Mouse (Mus musculus) mature B cell (primary cell): ENCODE results near the gene Ehd1.

Experiments used
- in situ Hi-C: fragments of 300-500 bp; cut with MboI; formaldehyde crosslinking; loops from 2 replicates; pipeline ENCODE4 v1.14.3; 2019

The Ehd1 gene

GRCm38 (mm10) chr19:6333761-6334595 lies 57.5 kb downstream of the Ehd1 start:
- in situ Hi-C loops, result no loop called here

GRCm38 (mm10) chr19:6334673-6335457 lies 58.3 kb downstream of the Ehd1 start, which contains the start of gene Men1:
TSS of gene Men1 (plus strand) at chr19:6334979.
- in situ Hi-C loops, result no loop called here

- in situ Hi-C loops, result no loop called here
Measured at GRCm38 (mm10) chr19:6335458-6335827, 58.9 kb downstream of the Ehd1 start.

GRCm38 (mm10) chr19:6336920-6337319 lies 60.4 kb downstream of the Ehd1 start:
- in situ Hi-C loops, result no loop called here

GRCm38 (mm10) chr19:6338171-6338570 lies 61.6 kb downstream of the Ehd1 start:
- in situ Hi-C loops, result no loop called here

- in situ Hi-C loops, result no loop called here
Measured at GRCm38 (mm10) chr19:6338716-6339115, 62.2 kb downstream of the Ehd1 start.

GRCm38 (mm10) chr19:6339191-6339590 lies 62.7 kb downstream of the Ehd1 start:
- in situ Hi-C loops, result no loop called here

- in situ Hi-C loops, result no loop called here
Measured at GRCm38 (mm10) chr19:6339890-6340504, 63.5 kb downstream of the Ehd1 start.

GRCm38 (mm10) chr19:6340524-6341452 lies 64.3 kb downstream of the Ehd1 start, which contains the start of gene Map4k2:
TSS of gene Map4k2 (plus strand) at chr19:6341135.
- in situ Hi-C loops, result no loop called here

- in situ Hi-C loops, result no loop called here
Measured at GRCm38 (mm10) chr19:6341453-6342077, 65.0 kb downstream of the Ehd1 start.

GRCm38 (mm10) chr19:6342276-6342933 lies 65.9 kb downstream of the Ehd1 start:
- in situ Hi-C loops, result no loop called here

- in situ Hi-C loops, result no loop called here
Measured at GRCm38 (mm10) chr19:6343066-6343925, 66.8 kb downstream of the Ehd1 start.

GRCm38 (mm10) chr19:6343996-6344395 lies 67.5 kb downstream of the Ehd1 start:
- in situ Hi-C loops, result no loop called here

- in situ Hi-C loops, result no loop called here
Measured at GRCm38 (mm10) chr19:6346023-6346422, 69.5 kb downstream of the Ehd1 start.

- in situ Hi-C loops, result no loop called here
Measured at GRCm38 (mm10) chr19:6346661-6347060, 70.1 kb downstream of the Ehd1 start.

- in situ Hi-C loops, result no loop called here
Measured at GRCm38 (mm10) chr19:6347615-6348014, 71.1 kb downstream of the Ehd1 start.

GRCm38 (mm10) chr19:6348717-6349116 lies 72.2 kb downstream of the Ehd1 start:
- in situ Hi-C loops, result no loop called here

- in situ Hi-C loops, result no loop called here
Measured at GRCm38 (mm10) chr19:6349215-6349983, 72.9 kb downstream of the Ehd1 start.
